Mouse (Mus musculus) G1E-ER4 (cell line): ENCODE measurements around the gene Gtf3c1. TPM values are rescaled to one million over a fixed set of nuclear protein-coding genes. Genes with fewer than 3 reads are reported as not detected.

Source experiments
- GATA1 ChIP-seq: IDR thresholded peaks from one replicate; pipeline ENCODE4 v1.8.0; 2012; ENCODE audit warnings: low read length, inconsistent platforms
- polyA plus RNA-seq: library from polyadenylated mRNA; stranded (reverse); fragments of >175 nt; gene quantifications from 2 replicates; pipeline ENCODE4 v1.2.3, GENCODE M21; 2012

Gtf3c1 gene
- polyA plus RNA-seq, 1 experiment, result 136 TPM

DNA sequence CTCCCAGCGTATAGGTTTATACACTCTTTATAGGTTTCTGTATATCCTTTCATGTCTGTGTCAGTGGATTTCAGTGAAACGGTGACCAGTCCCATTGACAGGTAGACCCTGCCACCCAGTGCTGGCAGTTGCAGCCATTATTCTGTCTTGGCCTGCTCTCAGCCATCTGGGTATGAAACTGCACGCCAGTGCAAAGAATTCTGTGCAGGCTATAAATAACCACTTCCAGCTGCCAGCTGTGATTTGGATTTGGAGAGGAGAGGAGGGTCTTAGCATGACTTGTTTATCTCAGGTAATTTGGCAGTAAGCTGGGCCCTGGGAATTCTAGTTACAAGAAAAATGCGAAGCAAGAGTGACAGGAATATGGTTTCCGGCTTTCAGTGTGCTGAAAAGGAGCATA lies 12.8 kb upstream of the Gtf3c1 start:
- no peak for TF ChIP-seq GATA1

DNA sequence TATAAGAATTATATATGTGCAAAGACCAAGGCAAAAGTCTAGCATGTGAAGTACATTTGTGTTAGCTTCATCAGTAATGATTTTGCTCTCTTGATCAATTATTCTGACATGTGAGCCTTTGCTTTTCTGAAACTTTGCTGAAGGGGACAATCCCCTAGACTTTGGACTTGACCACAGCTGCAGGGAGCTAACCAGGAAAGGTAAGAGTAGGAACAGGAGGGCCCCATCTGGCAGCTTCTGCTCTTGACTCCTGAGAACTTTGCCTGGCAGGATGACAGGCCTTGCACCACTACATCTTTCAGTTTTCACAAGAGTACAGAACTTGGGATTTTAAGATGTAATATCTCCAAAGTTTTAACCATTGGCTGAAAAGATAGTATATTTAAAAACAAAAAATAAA lies 10.0 kb upstream of the Gtf3c1 start:
- TF ChIP-seq GATA1, result no peak

DNA sequence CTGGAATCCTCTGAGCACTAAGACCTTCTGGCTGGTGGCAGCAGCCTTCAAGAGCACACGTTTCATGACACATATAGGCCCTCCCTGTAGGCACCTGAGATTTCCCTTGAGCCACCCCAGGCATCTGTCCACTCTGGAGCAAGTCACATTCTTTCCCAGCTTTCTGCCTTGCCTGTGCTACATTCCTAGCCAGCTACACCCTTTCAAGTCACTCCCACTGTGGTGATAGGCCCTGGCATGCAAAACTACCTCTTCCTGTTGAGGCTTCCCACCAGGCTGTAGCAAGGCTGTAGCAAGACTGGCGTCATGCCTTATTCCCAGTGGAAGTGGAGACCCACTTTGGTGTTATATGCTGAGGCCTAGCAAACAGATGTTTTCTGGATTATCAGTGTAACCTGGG lies 9.1 kb upstream of the Gtf3c1 start:
- no peak for TF ChIP-seq GATA1

DNA sequence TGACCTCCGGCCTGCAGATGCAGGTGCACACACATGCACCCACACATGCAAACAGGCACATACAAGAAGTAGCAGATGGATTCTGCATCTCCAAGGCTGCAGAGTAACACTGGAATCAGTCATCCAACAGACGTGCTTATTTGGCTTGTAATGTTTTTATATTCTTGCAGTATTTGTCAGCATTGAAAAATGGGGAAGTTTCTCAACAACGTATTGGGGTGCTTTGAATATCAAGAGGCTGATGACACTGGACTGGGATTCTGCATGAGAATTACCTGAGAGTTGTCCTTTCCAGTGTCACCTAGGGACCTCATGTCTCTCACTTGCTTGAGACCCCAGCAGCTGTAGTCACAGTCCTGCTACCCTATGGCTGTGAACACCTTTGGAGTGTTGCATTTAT lies 7.2 kb upstream of the Gtf3c1 start:
- no peak for TF ChIP-seq GATA1

DNA sequence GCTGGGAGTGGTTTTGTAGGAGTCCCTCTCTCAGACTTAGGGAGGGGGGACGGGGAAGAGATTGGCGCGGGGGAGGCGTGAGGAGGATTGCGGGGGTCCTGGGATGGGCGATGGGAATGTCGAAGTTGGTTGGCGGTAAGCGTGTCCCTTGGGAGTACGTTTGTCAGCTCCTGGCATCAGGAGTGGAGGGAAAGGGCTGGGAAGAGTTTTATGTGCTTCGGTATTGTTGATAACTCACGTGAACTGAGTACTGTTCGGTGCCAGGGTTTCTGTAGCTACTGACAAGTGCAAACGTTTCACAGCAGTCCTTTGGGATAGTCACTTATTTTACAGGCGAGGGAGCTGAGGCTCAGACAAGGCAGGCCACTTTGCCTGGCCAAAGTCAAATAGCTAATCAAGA lies 520 bp upstream of the Gtf3c1 start:
- TF ChIP-seq GATA1, result no peak

DNA sequence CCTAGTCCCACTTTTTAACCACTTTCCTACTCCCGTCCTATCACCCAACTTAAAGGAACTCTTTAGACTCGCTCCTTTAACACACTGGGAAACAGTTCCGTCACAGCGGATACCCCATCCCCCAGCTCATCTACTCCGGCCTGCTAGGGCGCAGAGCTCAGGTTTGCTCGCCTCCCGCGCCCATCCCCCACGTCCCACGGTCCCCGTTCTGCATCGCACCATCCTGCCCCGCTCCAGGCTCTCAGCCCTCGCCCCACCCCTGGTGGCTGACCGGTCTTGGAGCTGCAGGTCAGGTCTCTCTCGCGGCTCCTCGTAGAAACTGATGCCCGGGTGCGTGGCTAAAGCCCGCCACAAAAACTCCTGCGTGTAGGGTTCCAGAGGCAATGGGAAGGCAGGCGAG lies 394 bp downstream of the Gtf3c1 start:
- no peak for TF ChIP-seq GATA1

DNA sequence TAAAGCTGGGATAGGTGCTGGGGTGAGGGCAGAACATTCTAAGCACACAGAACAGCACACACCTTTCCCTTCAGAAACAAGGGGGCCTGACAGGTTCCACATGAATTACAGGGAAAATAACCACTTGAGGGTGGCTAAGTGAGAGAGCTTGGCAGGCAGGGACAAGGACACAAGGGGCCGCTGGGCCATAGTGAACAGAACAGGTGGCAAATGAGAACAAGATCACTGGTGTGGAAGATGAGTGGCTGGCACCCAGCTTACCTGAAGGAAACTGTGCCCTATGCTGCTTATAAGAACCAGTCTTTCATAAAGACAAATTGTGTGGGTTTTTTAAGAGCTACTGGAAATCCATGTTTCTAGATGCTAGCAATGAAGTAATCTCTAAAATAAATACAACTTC lies 4.8 kb downstream of the Gtf3c1 start:
- TF ChIP-seq GATA1, result no peak

DNA sequence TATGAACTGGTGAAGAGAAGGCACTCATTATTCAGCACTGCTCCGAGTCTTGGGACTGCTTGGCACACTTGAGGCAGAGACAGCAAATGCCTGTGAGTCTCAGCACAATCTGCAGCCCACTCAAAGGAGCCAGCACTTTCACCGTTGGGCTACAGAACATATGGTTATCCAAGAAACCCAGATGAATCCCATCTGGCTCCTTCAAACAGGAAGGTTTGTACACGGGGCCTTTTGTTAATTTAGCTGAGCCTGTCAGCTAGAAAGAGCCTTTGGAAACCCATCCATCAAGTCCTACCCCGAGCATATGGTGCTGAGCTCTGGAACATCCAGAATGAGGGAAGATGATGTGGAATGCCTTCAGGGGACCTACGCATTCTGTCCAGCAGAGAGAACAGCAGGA lies 13.5 kb downstream of the Gtf3c1 start:
- TF ChIP-seq GATA1, result no peak

DNA sequence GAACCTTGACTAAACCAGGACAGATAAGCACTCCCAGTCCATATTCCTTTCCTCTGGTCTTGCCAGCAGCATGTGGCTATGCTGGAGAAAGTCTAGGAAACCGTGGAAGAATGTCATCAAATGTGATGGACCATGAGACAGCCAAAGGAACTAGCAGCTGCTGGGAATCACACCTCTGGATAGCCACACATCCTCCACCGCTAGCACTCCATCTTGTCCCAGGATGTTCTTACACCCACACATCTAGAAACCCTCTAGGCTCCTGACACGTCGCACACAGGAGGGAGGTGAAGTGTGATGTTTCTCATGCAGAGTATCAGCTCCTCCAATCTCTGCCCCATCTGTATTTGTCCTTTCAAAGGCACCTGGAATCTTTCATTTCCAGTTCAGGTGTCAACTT lies 17.1 kb downstream of the Gtf3c1 start:
- TF ChIP-seq GATA1, result no peak

DNA sequence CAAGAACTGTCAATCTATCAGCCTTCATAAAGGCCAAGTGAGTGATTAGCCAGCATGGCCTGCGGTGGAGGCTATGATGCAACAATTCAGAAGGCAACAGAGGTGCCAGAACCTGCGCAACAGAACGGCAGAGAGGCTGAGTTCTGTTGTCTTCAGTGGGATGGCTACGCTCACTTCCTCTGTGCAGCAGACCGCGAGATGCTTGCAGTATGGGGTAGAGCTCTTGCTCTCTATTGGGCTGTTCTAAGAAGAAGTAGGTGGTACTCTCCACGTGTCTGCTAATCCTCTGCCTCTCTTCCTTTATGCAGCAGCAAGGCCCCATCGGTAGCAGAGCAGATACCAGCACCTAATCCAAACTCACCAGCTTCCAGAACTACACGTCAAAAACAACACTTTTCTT lies 27.6 kb downstream of the Gtf3c1 start:
- TF ChIP-seq GATA1, result no peak

DNA sequence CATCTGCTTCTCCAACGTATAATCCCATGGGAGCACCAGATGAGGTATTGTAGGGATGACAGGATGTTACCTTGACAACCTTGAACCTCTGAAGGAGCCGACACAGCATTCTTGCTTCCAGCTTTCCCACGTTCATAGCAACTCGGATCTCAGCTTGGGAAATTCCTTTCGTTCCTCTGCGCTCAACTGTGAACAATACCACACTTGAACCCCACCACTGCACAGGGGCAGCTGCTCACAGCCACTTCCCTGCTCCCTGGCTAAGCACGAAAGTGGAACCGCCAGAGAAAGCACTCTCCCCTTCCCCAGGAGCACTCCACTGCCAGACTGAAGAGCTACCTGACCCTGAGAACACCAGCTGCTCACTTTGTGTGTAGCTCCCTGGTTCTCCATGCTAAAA lies 28.8 kb downstream of the Gtf3c1 start:
- no peak for TF ChIP-seq GATA1

DNA sequence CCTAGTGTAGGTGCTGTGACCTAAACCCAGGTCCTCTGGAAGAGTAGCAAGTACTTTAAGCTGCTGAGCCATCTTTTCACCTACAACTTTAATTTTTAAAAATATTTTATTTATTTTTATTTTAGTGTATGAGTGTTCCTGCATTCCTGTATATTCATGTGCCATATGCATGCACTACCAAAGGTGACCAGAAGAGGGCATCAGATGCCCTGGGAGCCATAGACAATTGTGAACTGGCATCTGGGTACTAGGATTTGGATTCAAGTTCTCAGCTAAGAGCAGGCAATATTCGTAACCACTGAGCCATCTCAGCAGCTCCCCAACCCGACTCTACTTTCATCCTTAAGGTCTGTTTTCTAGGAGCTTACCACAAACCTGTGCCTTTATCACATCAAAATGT lies 32.7 kb downstream of the Gtf3c1 start:
- TF ChIP-seq GATA1, result no peak

DNA sequence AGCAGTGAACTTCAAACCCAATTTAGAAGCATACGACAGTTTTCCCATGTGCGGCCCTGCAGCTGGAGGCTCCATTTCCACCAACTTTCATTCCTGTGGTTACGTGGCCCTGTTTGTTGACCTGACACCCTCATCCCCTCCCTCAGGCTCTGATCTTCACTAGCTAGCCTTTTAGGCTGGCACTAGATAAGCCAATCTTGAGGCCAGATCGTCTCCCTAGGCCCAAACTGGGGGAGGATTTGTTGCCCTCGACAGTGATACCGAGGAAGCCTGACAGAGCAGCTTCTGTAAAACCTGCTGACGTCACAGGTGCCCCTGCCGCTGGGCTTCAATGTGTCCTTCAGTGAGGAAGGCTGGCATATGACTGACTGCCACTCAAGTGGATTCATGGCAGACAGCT lies 36.2 kb downstream of the Gtf3c1 start:
- no peak for TF ChIP-seq GATA1

DNA sequence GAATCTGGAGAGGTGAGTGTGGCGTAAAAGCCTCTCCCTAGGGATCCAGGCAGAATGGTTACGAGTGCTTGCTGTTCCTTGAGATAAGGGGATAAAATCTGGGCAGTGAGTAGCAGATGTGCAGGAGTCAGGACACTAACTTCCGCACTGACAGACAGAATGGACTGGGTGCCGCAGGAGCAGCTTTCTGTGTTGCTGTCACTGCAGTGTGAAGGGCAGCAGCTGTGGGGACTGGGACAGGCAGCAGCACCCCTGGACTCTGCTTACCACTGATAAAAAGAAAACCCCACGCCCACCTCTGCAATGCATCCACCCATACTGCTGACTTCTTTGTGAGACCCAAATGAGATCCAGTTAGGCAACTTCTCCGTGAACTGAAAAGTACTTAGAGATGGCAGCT lies 36.7 kb downstream of the Gtf3c1 start:
- TF ChIP-seq GATA1, result no peak

DNA sequence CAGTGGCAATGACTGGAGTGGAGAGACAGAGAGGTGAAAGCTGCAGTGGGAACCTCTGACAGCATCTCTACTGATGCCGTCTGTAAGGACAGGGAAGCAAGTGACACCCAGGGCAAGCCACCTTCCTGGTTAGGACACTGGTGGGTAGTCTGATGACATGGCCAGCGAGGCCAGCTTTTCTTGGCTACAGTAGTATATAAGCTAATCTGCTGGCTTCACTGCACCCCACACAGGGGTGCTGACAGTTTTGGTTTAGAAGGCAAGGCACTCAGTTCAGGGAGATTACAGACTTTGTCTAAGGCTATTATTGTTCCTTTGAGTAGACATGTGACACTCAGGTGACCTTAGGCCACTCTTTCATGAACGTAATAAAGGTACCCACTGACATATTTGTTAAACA lies 43.9 kb downstream of the Gtf3c1 start:
- no peak for TF ChIP-seq GATA1

DNA sequence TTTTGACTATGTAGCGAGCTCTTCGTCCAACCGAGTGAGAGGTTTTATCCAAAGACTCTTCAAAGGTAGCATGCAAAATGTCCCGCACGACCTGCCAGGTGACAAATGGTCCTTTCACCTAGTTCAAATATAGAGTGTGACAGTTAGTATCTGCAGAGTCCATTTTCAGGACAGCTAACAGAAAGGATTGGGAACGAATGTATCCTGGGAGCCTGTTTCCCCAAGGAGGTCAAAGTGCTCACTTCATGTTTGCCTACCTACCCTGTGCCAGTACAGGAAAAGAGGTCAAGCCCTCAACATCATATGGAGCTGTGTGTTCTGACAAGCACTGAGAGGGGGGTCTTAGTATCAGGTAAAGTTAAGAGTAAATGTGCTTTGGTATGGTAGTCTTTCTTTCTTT lies 50.1 kb downstream of the Gtf3c1 start:
- TF ChIP-seq GATA1, result no peak

DNA sequence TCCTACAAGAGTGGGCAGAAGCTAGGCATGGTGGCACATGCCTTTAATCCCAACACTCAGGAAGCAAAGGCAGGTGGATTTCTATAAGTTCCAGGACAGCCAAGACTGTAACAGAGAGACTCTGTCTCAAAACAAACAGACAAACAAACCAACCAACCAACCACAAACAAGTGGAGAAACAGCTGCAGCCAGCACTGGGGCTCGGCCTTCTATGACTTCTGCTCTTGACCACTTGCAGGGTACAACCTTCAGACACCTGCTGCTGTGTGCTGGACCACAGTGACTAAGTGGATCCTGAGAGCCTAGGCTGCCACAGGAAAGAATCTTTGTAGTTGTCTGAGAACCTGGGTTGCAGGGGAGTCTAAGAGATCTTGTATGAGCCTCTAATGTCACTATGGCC lies 58.6 kb downstream of the Gtf3c1 start:
- TF ChIP-seq GATA1, result no peak

DNA sequence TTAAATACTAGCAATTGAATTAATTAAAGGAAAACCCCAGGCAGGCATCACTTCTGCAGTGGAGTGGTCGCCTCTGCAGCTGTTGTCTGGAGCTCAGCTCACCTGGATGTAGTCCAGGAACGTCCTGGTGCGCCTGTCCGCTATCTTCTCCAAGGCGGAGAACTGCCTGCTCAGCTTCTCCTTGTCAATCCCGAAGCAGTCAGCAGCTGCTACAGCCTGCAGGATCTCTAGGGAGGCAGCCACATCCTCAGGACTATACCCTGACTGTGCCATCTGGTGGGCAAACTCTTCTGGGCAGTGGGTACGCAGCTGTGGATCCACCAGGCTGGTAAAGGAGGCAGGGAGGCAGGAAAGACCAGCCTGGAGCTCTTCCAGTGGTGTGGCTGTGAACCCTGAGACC lies 62.2 kb downstream of the Gtf3c1 start:
- no peak for TF ChIP-seq GATA1

DNA sequence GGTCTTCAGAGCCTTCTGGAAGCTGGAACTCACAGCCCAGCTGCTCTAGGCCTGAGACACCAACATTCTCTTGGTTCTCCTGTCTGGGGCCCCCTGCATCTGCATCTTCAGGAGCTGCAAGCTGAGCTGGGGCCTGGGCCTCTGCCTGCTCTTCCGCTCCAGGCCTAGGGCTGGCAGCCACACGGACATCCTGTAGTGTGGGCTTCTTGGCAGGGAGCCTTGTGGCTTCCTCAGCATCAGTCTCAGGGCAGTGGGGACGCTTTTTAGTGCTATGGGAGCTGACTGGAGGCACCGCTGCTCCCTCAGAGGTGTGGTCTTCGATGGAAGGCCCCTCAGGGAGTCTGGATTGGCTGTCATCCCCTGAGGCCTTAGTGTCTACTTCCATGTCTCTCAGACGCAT lies 63.7 kb downstream of the Gtf3c1 start:
- TF ChIP-seq GATA1, result no peak
